ENCODE assay signal across 24 mouse cellular contexts in genomic region chr14:58439963-58440362, GRCm38 (mm10).
"Had no signal": no experiment of that assay in that cellular context is flagged by ENCODE, and none has a peak within 500 bp of the region (broad histone marks: within the 10 kb centered on the region; RNA-seq: fewer than 3 reads in every experiment).

No protein-coding gene starts in this region.

- H3K9me3 ChIP-seq: hindbrain, embryonic 13.5 days; hindbrain, embryonic 15.5 days; intestine, embryonic 15.5 days; kidney, embryonic 15.5 days; limb, embryonic 10.5 days; limb, embryonic 12.5 days; liver, embryonic 13.5 days; liver, embryonic 15.5 days had no signal

- H3K4me2 ChIP-seq: hindbrain, embryonic 13.5 days; hindbrain, embryonic 15.5 days; intestine, embryonic 15.5 days; kidney, embryonic 15.5 days; limb, embryonic 12.5 days; liver, embryonic 11.5 days; liver, embryonic 13.5 days; liver, embryonic 15.5 days had no signal

- H3K36me3 ChIP-seq: hindbrain, embryonic 13.5 days; hindbrain, embryonic 15.5 days; intestine, embryonic 15.5 days; kidney, embryonic 15.5 days; limb, embryonic 10.5 days; limb, embryonic 12.5 days; liver, embryonic 13.5 days; liver, embryonic 15.5 days had no signal

- H3K9ac ChIP-seq: hindbrain, embryonic 13.5 days; hindbrain, embryonic 15.5 days; intestine, embryonic 15.5 days; kidney, embryonic 15.5 days; limb, embryonic 12.5 days; liver, embryonic 13.5 days; liver, embryonic 15.5 days; liver, postnatal 0 days had no signal

- H3K4me3 ChIP-seq: hindbrain, embryonic 13.5 days; hindbrain, embryonic 15.5 days; intestine, embryonic 15.5 days; kidney, embryonic 15.5 days; layer of hippocampus, adult 2 months; left cerebral cortex, adult 2 months; limb, embryonic 10.5 days; limb, embryonic 12.5 days; liver, embryonic 13.5 days; liver, embryonic 15.5 days had no signal

- ATAC-seq: inflammation-experienced regulatory T-cells, adult 6 months; intestine, embryonic 15.5 days; intestine, postnatal 0 days; liver, postnatal 0 days had no signal

- H3K27ac ChIP-seq: hindbrain, embryonic 13.5 days; hindbrain, embryonic 15.5 days; intestine, embryonic 15.5 days; kidney, embryonic 15.5 days; kidney, postnatal 0 days; layer of hippocampus, adult 2 months; left cerebral cortex, adult 2 months; limb, embryonic 10.5 days; limb, embryonic 12.5 days; liver, embryonic 13.5 days; liver, embryonic 15.5 days had no signal

- DNase-seq: gastrocnemius, postnatal 14 days; gastrocnemius, postnatal 36 days; heart, adult 18-20 months; heart, postnatal 14 days; heart, postnatal 36 days; kidney, adult 18-20 months; kidney, adult 8-10 months; kidney, postnatal 14 days; liver; liver, embryonic 13.5 days; liver, postnatal 0 days had no signal

- H3K4me1 ChIP-seq: hindbrain, embryonic 13.5 days; hindbrain, embryonic 15.5 days; intestine, embryonic 15.5 days; kidney, embryonic 15.5 days; limb, embryonic 12.5 days; liver, embryonic 13.5 days; liver, embryonic 15.5 days had no signal

- H3K27me3 ChIP-seq: hindbrain, embryonic 13.5 days; hindbrain, embryonic 15.5 days; intestine, embryonic 15.5 days; kidney, embryonic 15.5 days; limb, embryonic 12.5 days; liver, embryonic 13.5 days; liver, embryonic 15.5 days had no signal
